Mouse (Mus musculus) megakaryocyte, embryonic 14.5 days (primary cell): ENCODE data around the gene Ece1.

ENCODE experiments used
- FLI1 ChIP-seq: IDR thresholded peaks from 2 replicates; pipeline ENCODE4 v1.6.1; 2012; ENCODE audit warnings: low read length, inconsistent platforms, mixed read lengths
- GATA1 ChIP-seq: IDR thresholded peaks from 3 replicates; pipeline ENCODE4 v1.6.1; 2012; ENCODE audit warnings: mixed read lengths, low read length, inconsistent platforms, borderline replicate concordance

- TF ChIP-seq GATA1 = no peak
- TF ChIP-seq FLI1 = no peak
These were observed 23.2 kb upstream of the Ece1 start for GRCm38 (mm10) chr4:137838791-137839190.
